Mouse (Mus musculus) spleen, adult 12 weeks (tissue): Measurements from ENCODE around the gene Uso1.

Experiments used
- DNase-seq: peaks from one replicate; pipeline ENCODE4 v3.0.0; 2022; ENCODE audit warnings: low spot score

Uso1 gene

GRCm38 (mm10) chr5:92239333-92240232 lies 101.8 kb downstream of the Uso1 start:
- no peak for DNase-seq

GRCm38 (mm10) chr5:92240769-92241168 lies 103.0 kb downstream of the Uso1 start:
- no peak for DNase-seq

GRCm38 (mm10) chr5:92244900-92245299 lies 107.2 kb downstream of the Uso1 start:
- no peak for DNase-seq

- no peak for DNase-seq
Measured at GRCm38 (mm10) chr5:92245483-92245882, 107.7 kb downstream of the Uso1 start.

- DNase-seq: no peak
Measured at GRCm38 (mm10) chr5:92248614-92249013, 110.9 kb downstream of the Uso1 start.

GRCm38 (mm10) chr5:92252031-92252430 lies 114.3 kb downstream of the Uso1 start:
- DNase-seq: no peak
